In genomic region chr10:44723845-44724244, GRCm38 (mm10) we compare ENCODE assay signal across 10 mouse cellular contexts.
"Had no signal": no experiment of that assay in that cellular context is flagged by ENCODE, and none has a peak within 500 bp of the region (broad histone marks: within the 10 kb centered on the region; RNA-seq: fewer than 3 reads in every experiment).

No protein-coding gene starts in this region.

- H3K4me1 ChIP-seq: limb, embryonic 12.5 days; megakaryocyte, embryonic 14.5 days; midbrain, embryonic 12.5 days had no signal

- H3K27me3 ChIP-seq: limb, embryonic 12.5 days; liver, embryonic 13.5 days; megakaryocyte, embryonic 14.5 days; midbrain, embryonic 12.5 days had no signal

- H3K4me3 ChIP-seq: limb, embryonic 12.5 days; liver, embryonic 13.5 days; megakaryocyte, embryonic 14.5 days; midbrain, embryonic 12.5 days had no signal

- ATAC-seq: liver, postnatal 0 days had no signal

- DNase-seq: kidney, adult 18-20 months; kidney, postnatal 36 days; liver; liver, embryonic 13.5 days; liver, postnatal 0 days; lung, postnatal 4 days; right cerebral cortex, postnatal 25 days had no signal
